Mouse (Mus musculus): ENCODE data around the gene Senp8. TPM values are rescaled to one million over a fixed set of nuclear protein-coding genes. Genes with fewer than 3 reads are reported as not detected.
A peak's percentile ranks its signal among the peaks of the same experiment; 100 is the strongest.

The Senp8 gene
- total RNA-seq, 1 experiment from 2014 or later, result 6.6 TPM

DNA sequence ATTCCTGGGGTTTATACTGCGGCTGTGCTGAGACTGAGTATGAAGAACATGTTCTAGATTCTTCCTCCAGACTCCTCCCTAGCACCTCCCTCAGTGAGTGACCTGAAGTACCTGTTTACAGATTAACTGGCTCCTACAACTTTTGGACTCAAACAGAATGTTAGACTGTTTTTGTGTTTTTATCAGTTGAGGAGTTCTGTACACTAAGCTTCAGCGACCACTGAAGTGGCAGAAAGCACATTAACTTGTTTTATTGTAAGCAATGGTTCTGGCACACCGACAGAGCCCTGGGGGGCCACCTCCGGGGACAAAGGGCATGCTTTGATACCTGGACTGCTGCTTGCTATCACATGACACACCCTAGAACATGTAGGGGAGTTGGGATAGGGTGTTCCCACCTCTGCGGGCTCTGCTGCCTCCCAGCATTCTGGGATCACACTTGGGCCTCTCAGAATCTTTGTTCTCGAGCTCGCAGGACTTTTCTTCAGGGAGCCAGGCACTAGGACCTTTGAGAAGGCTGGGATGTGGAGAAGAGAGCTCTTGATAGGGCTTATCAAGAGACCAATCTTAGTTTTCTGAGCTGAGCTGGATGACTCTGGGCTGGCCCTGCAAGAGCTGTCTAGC is 34.1 kb downstream of the Senp8 start:
- DNase-seq, result no peak

GRCm38 (mm10) chr9:59709225-59709624 is 41.3 kb downstream of the Senp8 start:
- peak; percentile 58 for DNase-seq

GRCm38 (mm10) chr9:59706850-59707825 is 43.4 kb downstream of the Senp8 start:
- DNase-seq, result no peak

- DNase-seq, result no peak
Measured at GRCm38 (mm10) chr9:59703099-59703498, 47.4 kb downstream of the Senp8 start.

DNA sequence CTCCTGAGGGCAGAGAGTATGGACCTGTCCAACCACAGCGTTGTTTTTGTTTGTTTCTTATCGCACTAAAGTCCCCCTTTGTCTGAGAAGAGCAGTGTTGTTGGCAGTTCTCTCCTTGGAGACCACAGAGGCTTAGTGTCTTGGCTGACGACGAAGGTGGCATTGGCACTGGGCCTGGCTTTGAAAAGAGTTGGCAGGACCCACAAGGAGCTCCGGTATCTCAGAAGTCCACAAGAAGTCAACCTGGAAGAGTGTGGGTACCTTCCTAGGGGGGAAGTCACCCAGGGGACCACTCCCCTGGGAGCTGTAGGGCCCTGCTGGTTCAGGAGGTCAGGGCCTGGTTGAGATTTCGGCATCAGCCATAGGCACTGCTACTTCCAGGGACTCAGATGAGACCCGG is 49.4 kb downstream of the Senp8 start:
- DNase-seq, result peak; percentile 41

GRCm38 (mm10) chr9:59696381-59696780 is 54.1 kb downstream of the Senp8 start:
- DNase-seq, result no peak

- DNase-seq, result no peak
Measured at GRCm38 (mm10) chr9:59695451-59695813, 55.1 kb downstream of the Senp8 start.

DNA sequence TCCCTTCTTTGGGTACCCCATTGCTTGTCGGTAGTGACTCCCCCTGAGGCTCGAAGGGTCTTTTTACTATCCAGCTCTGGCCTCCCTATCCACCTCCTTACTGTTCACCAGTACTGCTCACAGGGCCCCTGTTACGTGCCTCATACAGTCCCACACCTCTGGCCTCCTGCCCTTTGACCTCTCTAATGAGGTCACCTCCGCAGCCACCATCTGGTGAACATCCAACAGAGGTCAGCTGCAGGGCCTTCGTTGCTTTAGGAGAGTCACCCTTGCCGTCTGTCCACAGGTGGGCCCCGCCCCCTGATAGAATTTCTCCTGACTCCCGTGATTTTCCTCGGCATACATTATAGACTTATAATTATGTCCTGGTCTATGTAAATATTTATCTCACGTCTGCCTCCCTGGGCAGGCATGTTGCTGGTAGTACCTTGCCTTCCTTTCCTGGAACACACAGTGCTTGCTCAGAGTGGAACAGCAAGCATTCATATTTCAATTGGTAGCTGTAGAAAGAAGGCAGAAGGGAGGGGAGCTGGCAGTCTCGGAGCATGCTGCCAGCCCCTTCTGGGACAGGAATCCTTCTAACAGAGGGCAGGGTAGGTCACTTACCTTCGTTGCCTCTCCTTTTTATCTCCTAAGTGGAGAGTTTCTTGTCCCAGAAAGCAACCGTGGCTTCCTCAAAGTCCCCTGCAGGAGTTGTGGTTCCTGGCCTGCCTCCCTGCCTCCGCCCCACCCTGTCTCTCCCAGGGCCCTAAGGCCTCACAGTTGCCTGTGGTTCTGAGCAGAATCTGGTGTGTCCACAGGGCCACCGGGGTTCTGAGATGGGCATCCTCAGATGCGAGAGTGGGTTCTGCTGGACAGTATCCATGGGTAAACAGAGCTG is 55.7 kb downstream of the Senp8 start:
- no peak for DNase-seq

DNA sequence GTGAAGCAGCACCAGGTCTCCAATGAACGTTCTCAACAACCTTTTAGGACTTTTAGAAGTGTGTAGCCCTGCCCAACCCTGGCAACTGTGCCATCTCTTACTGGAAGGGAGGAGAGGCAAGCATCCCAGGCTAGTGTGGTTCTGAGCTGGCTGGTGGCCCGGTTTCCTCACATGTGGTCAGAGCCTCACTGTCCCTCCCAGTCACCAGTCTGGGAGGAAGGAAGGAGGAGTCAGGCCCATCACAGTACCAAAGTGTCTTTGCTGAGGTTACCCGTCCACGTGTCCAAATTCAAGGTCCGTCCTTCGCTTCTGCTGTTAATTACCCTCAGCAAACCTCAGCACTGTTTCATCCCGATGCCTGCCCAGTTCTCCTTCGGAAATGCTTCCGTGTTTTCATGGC is 58.4 kb downstream of the Senp8 start:
- DNase-seq, result peak; percentile 61

DNA sequence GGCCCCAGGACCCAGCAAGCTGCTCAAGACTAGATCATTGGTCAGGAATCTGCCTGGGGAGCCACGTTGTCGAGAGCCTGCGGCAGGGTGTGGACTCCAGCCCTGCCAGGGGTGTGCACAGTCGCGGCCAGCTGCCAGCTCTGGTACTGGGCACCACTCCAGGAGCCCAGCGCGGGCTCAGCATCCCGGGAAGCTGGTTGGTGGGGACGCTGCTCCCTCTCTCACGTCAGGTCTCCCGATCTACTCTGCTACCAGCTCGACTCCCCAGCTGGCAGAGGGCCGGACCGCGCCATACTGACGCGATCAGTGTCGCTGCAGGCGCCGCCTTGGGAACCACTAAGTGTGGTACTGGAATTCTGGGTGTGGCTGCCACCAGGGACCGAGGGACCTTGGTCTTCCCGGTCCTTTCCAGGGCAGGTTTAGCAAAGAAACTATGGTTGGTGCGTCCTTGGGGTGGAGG is 58.8 kb downstream of the Senp8 start:
- DNase-seq, result peak; percentile 88

GRCm38 (mm10) chr9:59687416-59688046 is 63.0 kb downstream of the Senp8 start:
- DNase-seq, result no peak

Other genes starting within 250 kb of the Senp8 start
- gene Hexa, start 211.2 kb downstream of the Senp8 start, total RNA-seq (2021), result 81.3 and 83.2 TPM in 2 replicates
- gene Tmem202, start 210.9 kb downstream of the Senp8 start, total RNA-seq (2021), result 0.82 and 1.7 TPM in 2 replicates
- 4.3 and 6.9 TPM in 2 replicates for gene Celf6, start 172.8 kb downstream of the Senp8 start, total RNA-seq (2021)
- 30.2 and 37.3 TPM in 2 replicates for gene Parp6, start 133.4 kb downstream of the Senp8 start, total RNA-seq (2021)
- 647 and 658 TPM in 2 replicates for gene Pkm, start 94.3 kb downstream of the Senp8 start, total RNA-seq (2021)
- gene Gramd2, start 70.6 kb downstream of the Senp8 start, total RNA-seq (2021), result 0.26 and 0.52 TPM in 2 replicates
- 14.1 and 18.9 TPM in 2 replicates for gene Myo9a, start 186 bp upstream of the Senp8 start, total RNA-seq (2021)
- 0.53 TPM in 1 of 2 replicates, not detected in the other for gene Nr2e3, start 209.9 kb upstream of the Senp8 start, total RNA-seq (2021)